Mouse (Mus musculus): Measurements from ENCODE around the gene Ndrg3.

DNA sequence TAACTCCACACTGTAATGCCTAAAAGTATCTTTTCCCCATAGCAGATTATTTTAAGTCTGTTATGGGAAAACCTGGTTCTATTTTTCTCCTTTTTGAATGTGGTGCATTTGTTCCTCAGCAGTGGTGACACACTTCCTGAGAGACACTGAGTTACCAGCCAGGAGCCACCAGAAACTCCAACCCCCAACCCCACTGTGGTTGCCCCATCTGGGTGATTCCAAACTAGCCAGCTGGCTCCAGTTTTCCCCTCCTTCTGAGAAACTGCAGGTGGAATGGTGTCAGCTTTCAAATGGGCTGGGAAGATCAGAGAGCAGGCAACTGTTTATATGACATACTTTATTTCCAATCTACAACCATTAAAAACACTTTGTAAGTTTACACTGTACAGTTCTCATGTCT, 18.3 kb upstream of the Ndrg3 start:
- TF ChIP-seq CTCF (conservative IDR thresholded peaks at IDR 0.05; ENCODE audit: insufficient read depth, insufficient read length, low read depth, low read length) (no peak), POLR2A (IDR thresholded peaks at IDR 0.05; ENCODE audit: low read depth, low read length) (no peak)

Measured in kidney, adult 2 months (tissue).